Mouse (Mus musculus): Measurements from ENCODE around the gene Tmem141. TPM values are rescaled to one million over a fixed set of nuclear protein-coding genes. Genes with fewer than 3 reads are reported as not detected.

Gene Tmem141
- polyA plus RNA-seq, 1 experiment from 2014 or later, result 12.8 TPM

GRCm38 (mm10) chr2:25573068-25573467 is 48.7 kb downstream of the Tmem141 start:
- Histone ChIP-seq H3K4me3 (peak overlapping the region; percentile 75), H3K27me3 (ENCODE audit: low read depth, poor library complexity, severe bottlenecking) (peaks cover 28% of the 10 kb centered on the region), H3K36me3 (peaks cover 54% of the 10 kb centered on the region), H3K9me3 (replicated peaks) (no peaks in the 10 kb centered on the region), H3K4me1 (peaks cover 48% of the 10 kb centered on the region), H3K27ac (replicated peaks) (no peak overlapping the region)
- no peak for DNase-seq (ENCODE audit: low spot score)
- WGBS, result 97% methylated on average over 2 of the region's 2 CpGs

GRCm38 (mm10) chr2:25571221-25571620 is 50.6 kb downstream of the Tmem141 start:
- Histone ChIP-seq H3K27ac (replicated peaks) (no peak overlapping the region), H3K9me3 (replicated peaks) (no peaks in the 10 kb centered on the region), H3K4me1 (peaks cover 29% of the 10 kb centered on the region), H3K27me3 (ENCODE audit: low read depth, poor library complexity, severe bottlenecking) (peaks cover 9% of the 10 kb centered on the region), H3K36me3 (peaks cover 73% of the 10 kb centered on the region), H3K4me3 (no peak overlapping the region)
- WGBS, result 92% methylated on average over 4 of the region's 4 CpGs
- no peak for DNase-seq (ENCODE audit: low spot score)

Other genes with a start within 250 kb of the Tmem141 start
- gene Sapcd2, start 249.7 kb downstream of the Tmem141 start, polyA plus RNA-seq (2016; fragmentation: Nextera tagmentation; extraction: Ambion mirVana), result 73.4 and 86.4 TPM in 2 replicates
- gene Entpd2, start 226.1 kb downstream of the Tmem141 start, polyA plus RNA-seq (2016; fragmentation: Nextera tagmentation; extraction: Ambion mirVana), result 0.26 TPM in 1 of 2 replicates, not detected in the other
- gene Npdc1, start 222.7 kb downstream of the Tmem141 start, polyA plus RNA-seq (2016; fragmentation: Nextera tagmentation; extraction: Ambion mirVana), result 80.6 and 125 TPM in 2 replicates
- gene Fut7, start 198.7 kb downstream of the Tmem141 start, polyA plus RNA-seq (2016; fragmentation: Nextera tagmentation; extraction: Ambion mirVana), result not detected in 2 replicates
- 6.2 and 8.1 TPM in 2 replicates for gene Abca2, start 193.3 kb downstream of the Tmem141 start, polyA plus RNA-seq (2016; fragmentation: Nextera tagmentation; extraction: Ambion mirVana)
- 1.1 and 1.9 TPM in 2 replicates for gene Clic3, start 165.2 kb downstream of the Tmem141 start, polyA plus RNA-seq (2016; fragmentation: Nextera tagmentation; extraction: Ambion mirVana)
- gene Paxx, start 160.9 kb downstream of the Tmem141 start, polyA plus RNA-seq (2016; fragmentation: Nextera tagmentation; extraction: Ambion mirVana), result 17.4 and 26.4 TPM in 2 replicates
- 0.16 TPM in 1 of 2 replicates, not detected in the other for gene Ptgds, start 152.0 kb downstream of the Tmem141 start, polyA plus RNA-seq (2016; fragmentation: Nextera tagmentation; extraction: Ambion mirVana)
- not detected in 2 replicates for gene Lcn12, start 128.1 kb downstream of the Tmem141 start, polyA plus RNA-seq (2016; fragmentation: Nextera tagmentation; extraction: Ambion mirVana)
- 91.2 and 108 TPM in 2 replicates for gene Fbxw5, start 121.3 kb downstream of the Tmem141 start, polyA plus RNA-seq (2016; fragmentation: Nextera tagmentation; extraction: Ambion mirVana)
- 5.2 and 5.6 TPM in 2 replicates for gene C8g, start 120.3 kb downstream of the Tmem141 start, polyA plus RNA-seq (2016; fragmentation: Nextera tagmentation; extraction: Ambion mirVana)
- gene Traf2, start 75.1 kb downstream of the Tmem141 start, polyA plus RNA-seq (2016; fragmentation: Nextera tagmentation; extraction: Ambion mirVana), result 38.9 and 41.4 TPM in 2 replicates
- 344 and 364 TPM in 2 replicates for gene Edf1, start 64.2 kb downstream of the Tmem141 start, polyA plus RNA-seq (2016; fragmentation: Nextera tagmentation; extraction: Ambion mirVana)
- gene Mamdc4, start 47.2 kb downstream of the Tmem141 start, polyA plus RNA-seq (2016; fragmentation: Nextera tagmentation; extraction: Ambion mirVana), result 6.7 and 7.8 TPM in 2 replicates
- gene Phpt1, start 46.8 kb downstream of the Tmem141 start, polyA plus RNA-seq (2016; fragmentation: Nextera tagmentation; extraction: Ambion mirVana), result 159 and 187 TPM in 2 replicates
- 0.05 and 0.27 TPM in 2 replicates for gene Ajm1, start 40.2 kb downstream of the Tmem141 start, polyA plus RNA-seq (2016; fragmentation: Nextera tagmentation; extraction: Ambion mirVana)
- gene Rabl6, start 13.5 kb downstream of the Tmem141 start, polyA plus RNA-seq (2016; fragmentation: Nextera tagmentation; extraction: Ambion mirVana), result 71.2 and 75.1 TPM in 2 replicates
- gene Ccdc183, start 4.3 kb downstream of the Tmem141 start, polyA plus RNA-seq (2016; fragmentation: Nextera tagmentation; extraction: Ambion mirVana), result 0.04 and 0.12 TPM in 2 replicates
- gene Fcna, start 6.0 kb upstream of the Tmem141 start, polyA plus RNA-seq (2016; fragmentation: Nextera tagmentation; extraction: Ambion mirVana), result 0.36 and 1.4 TPM in 2 replicates
- gene Lcn8, start 31.1 kb upstream of the Tmem141 start, polyA plus RNA-seq (2016; fragmentation: Nextera tagmentation; extraction: Ambion mirVana), result not detected in 2 replicates
- gene Lcn5, start 35.9 kb upstream of the Tmem141 start, polyA plus RNA-seq (2016; fragmentation: Nextera tagmentation; extraction: Ambion mirVana), result not detected in 2 replicates
- gene Lcn6, start 54.8 kb upstream of the Tmem141 start, polyA plus RNA-seq (2016; fragmentation: Nextera tagmentation; extraction: Ambion mirVana), result not detected in 2 replicates
- gene Lcn10, start 60.7 kb upstream of the Tmem141 start, polyA plus RNA-seq (2016; fragmentation: Nextera tagmentation; extraction: Ambion mirVana), result not detected in 2 replicates
- not detected in 2 replicates for gene Obp2a, start 78.0 kb upstream of the Tmem141 start, polyA plus RNA-seq (2016; fragmentation: Nextera tagmentation; extraction: Ambion mirVana)
- gene Bmyc, start 84.7 kb upstream of the Tmem141 start, polyA plus RNA-seq (2016; fragmentation: Nextera tagmentation; extraction: Ambion mirVana), result 70.8 and 77.6 TPM in 2 replicates
- not detected in 2 replicates for gene Obp2b, start 115.0 kb upstream of the Tmem141 start, polyA plus RNA-seq (2016; fragmentation: Nextera tagmentation; extraction: Ambion mirVana)
- gene Lcn3, start 143.6 kb upstream of the Tmem141 start, polyA plus RNA-seq (2016; fragmentation: Nextera tagmentation; extraction: Ambion mirVana), result not detected in 2 replicates
- gene Lcn11, start 155.0 kb upstream of the Tmem141 start, polyA plus RNA-seq (2016; fragmentation: Nextera tagmentation; extraction: Ambion mirVana), result not detected in 2 replicates
- gene Gm13539, start 160.3 kb upstream of the Tmem141 start, polyA plus RNA-seq (2016; fragmentation: Nextera tagmentation; extraction: Ambion mirVana), result not detected in 2 replicates
- not detected in 2 replicates for gene Glt6d1, start 193.8 kb upstream of the Tmem141 start, polyA plus RNA-seq (2016; fragmentation: Nextera tagmentation; extraction: Ambion mirVana)
- gene Lcn9, start 201.1 kb upstream of the Tmem141 start, polyA plus RNA-seq (2016; fragmentation: Nextera tagmentation; extraction: Ambion mirVana), result not detected in 2 replicates
- not detected in 2 replicates for gene Sohlh1, start 225.2 kb upstream of the Tmem141 start, polyA plus RNA-seq (2016; fragmentation: Nextera tagmentation; extraction: Ambion mirVana)
- 0.41 and 0.49 TPM in 2 replicates for gene Kcnt1, start 241.7 kb upstream of the Tmem141 start, polyA plus RNA-seq (2016; fragmentation: Nextera tagmentation; extraction: Ambion mirVana)

Data from midbrain, embryonic 10.5 days (tissue).